Mouse (Mus musculus) cerebellum, adult 9-10 months (tissue): Measurements from ENCODE around the gene Cgref1.

Source experiments
- DNase-seq: peaks from one replicate; pipeline ENCODE4 v3.0.0; 2022

Cgref1 gene

DNA sequence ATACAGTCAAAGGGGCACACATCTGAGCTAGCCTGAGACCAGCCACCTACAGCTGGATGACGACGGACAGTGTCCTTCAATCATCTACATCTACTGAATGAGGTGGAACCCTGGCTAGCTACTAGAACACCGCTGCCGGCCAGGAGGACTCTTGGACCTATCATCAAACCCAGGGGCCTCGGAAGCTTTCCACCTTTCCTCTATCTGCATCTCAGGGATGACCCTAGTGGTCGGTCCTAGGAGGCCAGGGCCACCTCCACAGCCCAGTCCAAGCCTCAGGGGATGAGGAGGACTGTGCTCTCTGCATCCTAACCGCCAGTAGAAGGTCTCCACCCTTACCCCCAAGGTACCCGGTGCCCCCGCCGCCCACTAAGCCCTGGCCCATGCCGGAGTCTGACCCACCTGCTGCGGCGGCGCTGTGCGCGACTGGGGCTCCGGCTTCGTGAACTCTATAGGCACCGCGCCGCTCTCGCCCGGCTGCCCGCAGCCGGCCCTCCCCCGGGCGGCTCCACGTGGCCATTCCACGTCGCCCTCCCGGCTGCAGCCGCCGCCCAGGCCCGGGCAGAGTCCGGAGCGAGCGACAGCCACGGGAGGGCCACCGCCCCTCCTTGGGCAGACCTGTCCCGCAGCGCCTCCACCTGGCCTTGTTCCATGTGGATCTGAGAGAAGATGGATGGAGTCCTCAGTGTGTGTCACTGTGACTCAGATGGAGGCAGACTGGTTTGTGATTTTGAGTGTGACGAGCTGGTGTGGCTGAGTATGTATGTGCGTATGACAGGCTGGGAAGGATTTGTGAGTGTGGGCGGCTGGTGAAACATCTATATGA is at the start of gene Cgref1:
Gene Cgref1, minus strand, starts transcription at position 636 of the 826 bp plus-strand sequence.
- DNase-seq, result peak; percentile 80

DNA sequence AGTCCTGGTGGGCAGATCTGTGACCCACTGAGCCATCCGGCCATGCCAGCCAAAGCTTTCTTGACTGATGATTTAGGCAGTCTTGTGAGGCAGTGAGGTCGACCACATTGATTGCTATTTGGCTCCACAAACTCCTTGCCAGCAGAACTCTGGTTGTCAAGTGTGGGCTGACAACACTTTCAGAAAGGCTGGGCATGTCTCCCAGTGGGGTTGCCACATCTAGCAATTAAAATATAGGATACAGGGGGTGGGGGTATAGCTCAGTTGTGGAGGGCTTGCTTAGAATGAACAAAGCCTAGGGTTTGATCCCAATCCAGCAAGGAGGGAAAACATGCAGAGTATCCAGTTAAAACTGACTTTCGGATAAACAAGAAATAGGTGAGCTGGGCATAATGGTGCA is 48.7 kb upstream of the Cgref1 start:
- no peak for DNase-seq

DNA sequence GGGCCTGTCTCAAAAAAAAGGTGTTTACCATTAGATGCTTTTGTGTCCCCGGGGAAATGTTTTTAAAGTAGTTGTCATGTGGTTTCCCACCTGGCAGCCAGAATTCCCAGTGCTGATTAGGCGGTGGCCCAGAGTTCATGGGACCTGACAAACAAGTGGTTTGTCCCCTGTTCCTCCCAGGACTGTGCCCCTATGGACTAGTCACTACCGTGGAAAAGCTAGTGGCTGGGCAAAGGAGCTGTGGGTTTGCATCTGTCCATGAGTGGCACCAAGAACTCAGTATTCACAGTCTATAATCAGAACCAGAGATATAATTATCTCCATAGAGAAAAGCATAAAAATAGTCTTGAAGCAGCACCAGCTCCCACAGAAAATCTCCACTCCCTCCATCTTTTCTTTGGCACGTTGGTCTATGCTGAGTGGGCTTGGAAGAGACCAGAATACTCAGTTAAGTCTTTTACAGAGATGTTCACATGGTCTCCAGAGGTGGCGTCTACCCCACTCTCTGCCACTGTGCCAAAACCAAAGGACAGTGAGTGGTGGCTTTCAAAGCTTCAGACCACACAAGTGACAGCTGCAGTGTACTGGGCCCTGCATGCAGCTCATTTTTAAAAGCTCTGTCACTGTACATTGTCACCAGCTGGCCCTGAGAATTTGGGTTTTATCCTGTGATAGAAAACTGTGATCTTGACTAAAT is 47.7 kb upstream of the Cgref1 start:
- no peak for DNase-seq

DNA sequence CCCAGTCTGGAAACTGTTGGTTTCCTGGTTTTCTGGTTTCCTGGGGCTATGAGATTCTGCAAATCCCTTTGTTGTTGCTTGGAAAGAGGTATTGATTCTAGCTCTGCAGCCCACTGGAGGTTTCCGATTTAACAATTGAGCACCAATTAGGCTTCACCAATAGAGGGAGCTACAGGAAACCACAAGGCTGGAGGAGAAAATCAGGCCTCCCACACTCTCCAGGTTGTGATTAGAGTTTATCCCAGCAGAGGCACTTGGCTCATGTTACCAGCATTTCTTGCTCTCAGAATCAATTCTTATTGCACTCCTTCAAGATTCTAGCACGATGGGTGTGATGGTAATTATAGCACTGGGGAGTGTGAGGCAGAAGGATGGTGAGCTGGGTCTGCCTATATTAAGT is 37.0 kb upstream of the Cgref1 start:
- peak; percentile 23 for DNase-seq

DNA sequence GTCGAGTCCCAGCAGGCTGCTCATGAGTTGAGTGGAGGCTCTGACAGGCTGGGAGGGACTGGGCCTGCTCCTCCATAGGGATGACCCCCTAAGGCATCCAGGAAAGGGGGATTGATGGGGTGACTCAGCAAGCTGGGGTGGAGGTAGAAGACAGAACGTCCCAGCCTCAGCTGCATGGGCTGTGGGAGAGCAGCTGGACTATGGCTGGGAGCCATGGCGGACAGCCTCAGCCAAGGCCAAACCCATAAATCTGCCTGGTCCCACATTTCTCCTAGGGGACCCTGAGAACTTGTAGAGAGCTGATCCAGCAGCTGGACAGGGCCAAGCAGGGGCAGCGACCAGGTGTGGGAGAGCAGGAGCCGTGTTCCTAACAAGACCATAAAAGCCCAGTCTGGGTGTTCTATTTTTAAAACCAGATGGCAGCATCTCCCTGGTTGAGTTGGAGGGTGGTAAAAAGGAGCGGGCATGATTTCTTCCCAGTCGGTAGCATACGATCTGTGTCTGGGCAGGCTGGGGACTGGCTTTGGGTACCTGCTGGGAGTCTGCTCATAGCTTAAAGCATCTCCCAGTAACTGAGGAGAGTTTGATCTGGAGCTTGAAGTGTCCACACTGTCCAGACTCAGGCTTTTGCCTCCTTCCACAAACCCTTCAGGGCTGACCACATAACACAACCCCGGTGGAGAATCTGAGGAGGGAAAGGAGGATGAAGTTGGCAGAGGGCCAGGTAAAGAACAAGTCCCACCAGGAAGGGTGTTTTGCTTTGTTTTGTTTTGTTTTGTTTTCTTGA is 29.7 kb upstream of the Cgref1 start:
- no peak for DNase-seq

DNA sequence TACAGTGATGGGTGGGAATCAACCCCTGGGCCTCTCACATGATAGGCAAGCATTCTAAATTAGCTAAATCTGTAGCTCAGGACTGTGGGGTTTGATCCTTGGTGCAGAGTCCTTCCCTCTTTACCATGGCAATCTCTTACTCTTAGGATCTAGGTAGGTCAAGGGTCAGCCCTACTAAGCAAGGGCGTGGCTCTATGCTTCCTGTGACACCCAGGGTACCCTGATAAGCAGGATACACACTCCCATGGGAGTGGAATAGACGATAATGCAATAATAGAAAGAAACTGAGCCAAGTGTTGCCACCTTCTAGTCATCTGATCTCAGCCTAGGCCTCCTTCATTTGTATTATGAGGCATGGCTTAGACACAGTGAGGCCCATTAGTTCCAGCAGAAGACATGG is 24.0 kb upstream of the Cgref1 start:
- no peak for DNase-seq

DNA sequence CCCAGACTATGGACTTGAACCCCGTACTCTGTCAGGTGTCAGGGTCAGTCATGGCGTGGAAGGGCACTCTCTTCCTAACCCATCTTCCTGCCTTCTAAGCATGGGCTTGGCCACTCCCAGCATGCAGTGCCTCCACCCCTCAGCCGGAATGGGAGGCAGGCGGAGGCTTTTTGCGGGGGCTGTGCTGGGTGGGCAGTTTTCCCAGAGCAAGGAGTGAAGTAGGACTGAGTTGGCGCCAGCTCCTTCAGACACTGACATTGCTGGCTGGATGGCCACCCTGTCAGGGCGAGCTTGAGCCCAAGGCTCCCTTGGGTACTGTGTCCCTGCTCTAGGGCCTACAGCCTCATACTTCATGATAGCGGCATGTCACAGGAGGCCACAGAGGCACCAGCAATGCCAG is 23.0 kb upstream of the Cgref1 start, which contains the start of gene Tcf23:
Gene Tcf23, plus strand, starts transcription at position 247 of the 400 bp plus-strand sequence.
- no peak for DNase-seq

DNA sequence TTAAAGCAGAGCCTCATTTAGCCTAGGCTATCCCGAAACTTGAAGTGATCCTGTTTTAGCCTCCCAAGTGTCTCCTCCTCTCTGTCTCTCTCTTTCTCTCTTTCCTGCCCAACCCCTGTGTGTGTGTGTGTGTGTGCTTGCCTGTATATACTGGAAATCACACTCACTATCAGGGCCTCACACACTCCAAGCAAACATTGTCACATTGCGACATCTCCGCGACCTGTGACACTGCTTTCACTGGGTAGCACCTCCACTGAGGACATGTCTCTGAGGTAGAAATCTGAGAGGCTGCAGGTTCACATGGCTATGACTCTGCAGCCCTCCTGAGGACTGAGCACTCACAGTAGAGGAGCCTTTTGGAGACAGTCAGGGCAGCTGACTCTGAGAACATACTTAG is 20.8 kb upstream of the Cgref1 start:
- no peak for DNase-seq

DNA sequence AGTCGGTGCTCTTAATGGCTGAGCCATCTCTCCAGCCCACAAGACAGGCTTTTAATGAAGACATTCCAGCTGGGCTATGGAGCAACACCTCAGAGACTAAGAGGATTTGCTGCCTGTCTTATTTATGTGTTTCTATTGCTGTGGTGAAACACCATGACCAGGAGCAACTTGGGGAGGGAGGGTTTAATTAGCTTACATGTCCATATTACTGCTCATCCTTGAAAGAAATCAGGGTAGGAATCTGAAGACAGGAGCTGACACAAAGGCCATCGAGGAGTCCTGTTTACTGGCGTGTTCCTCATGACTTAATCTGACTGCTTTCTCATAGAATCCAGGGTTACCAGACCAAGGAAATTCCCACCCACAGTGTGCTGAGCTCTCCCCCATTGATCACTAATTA is 18.5 kb upstream of the Cgref1 start:
- no peak for DNase-seq

DNA sequence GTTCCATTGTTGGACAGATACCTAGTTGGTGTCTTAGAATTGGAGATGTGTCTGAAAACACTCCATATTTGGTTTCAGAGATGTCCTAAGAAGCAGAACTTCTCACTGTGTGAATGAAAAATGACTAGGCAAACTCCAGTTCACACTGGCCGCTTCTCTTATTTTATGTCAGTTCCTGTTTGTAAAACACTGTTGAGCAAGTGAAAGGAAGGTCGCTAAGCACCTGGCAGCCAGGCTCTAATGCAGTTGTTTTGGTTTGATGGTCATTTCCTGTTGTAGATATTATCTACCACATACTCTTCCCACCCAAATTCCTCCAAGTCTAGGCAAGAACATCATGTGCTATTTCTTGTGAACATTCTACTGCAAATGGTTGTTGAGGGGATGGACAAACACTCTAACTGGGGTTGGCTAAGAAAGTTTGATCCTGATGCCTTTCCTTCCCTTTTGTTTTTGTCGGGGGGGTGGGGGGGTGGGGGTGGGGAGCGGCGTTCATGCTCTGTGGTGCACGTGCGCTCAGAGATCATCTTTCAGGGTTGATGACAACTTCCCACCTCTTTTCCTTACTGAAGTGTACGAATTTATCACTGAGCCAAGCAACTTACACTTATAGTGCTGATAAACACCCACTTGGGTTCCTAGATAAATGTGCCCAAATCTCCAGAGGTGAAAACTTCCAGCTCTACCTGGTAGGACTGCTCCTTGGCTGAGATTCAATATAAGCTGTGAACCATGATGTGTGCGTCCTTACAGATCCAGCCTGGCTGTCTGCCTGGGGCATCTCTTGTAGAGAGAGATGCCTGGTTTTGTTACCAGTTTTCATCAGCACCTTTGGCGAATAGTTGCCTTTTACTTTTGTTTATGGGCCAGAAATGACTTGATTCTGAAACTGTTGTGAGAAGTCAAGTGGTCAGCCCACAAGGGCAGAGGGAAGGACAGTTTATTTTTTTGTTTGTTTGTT is 16.4 kb upstream of the Cgref1 start:
- peak; percentile 34 for DNase-seq

DNA sequence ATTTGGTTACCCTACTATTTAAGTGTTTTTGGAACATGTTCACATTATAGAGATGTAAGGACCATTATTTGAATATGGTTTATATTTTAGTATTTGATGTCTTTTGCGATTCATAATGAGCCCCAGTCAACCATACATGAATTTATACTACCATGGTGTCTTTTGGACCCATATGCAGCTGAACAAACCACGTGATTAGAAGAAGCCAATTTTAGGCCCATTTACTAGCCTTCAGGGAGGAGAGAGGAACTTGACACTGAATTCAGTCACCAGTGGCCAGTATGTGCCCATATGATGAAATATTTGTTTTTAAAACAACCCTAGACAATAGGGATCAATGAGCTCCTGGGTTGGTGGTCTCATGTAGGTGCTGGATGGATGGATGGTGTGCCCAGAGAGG is 15.4 kb upstream of the Cgref1 start:
- peak; percentile 31 for DNase-seq

DNA sequence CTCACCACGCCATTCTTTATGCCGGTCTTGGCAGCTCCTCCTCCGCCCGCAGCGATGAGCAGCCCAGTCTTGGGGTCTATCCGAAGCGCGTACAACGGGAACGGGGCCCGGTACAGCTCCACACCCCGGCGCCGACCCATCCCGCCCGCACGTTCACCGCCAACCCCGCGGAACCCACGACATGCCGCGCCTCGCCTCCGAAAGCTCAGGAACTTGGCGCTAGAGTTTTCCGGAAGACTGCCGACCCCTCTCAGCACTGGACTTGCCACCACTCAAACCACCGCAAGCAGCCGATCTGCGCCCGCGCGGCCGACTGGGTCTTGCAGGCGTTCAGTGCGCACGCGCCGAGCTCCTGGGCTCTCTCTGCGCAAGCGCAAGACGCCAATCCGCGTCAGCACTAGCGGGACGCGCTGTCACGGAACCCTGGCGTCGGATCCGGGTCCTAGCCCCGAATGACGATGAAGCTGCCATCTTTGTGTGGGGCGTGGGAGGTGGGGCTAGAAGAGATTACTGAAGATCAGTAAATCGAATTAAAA is 14.6 kb upstream of the Cgref1 start, which contains the start of gene Preb:
Gene Preb, minus strand, starts transcription at position 396 of the 536 bp plus-strand sequence.
- peak; percentile 98 for DNase-seq

DNA sequence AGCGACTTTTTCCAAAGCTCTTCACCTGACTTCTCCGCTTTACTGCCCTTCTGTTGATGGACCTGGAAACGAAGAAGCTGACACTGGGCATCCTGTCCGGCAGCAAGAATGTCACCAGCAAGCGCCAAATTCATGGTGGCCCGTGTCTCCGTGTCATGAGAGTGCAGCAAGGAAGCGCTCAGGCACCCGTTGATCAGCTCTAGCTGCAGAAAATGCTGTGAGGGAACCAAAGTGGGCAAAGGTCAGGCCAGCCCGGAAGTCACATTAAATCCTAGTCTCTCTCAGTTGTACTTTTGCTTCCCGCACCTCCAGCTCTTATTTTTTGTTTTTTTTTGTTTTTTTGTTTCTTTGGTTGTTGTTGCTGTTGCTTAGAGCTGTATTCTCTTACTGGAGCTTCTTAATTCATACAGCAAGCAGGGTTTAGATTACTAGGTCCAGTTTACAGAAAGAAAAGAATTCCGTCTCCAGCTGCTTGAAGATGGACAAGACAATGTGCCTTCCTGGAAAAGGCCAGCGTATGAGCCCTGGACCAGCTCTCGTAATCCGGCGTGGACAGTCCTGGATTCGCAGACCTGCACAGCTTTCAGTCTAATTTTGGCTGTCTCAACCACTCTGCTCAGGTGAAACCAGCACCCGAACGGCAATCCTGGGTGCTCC is 13.9 kb upstream of the Cgref1 start:
- no peak for DNase-seq

DNA sequence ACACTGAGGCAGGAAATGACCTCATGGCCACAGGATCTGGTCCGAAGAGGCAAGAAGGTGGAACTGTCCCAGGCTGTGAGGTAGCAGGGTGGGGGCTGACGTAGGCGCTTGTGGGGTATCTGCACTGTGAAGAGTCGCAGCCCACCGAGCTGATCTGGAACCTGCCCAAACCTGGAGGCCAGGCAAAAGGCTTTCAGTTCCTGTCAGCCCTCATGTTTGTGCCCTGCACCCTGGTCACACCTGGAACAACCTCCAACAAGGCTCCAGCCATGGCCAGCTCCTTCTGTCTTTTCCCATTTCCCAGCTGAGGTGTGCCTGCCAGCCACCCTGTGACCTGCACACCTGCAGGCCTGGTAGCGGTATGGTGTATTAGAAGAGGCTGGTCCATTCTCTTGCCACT is 12.5 kb upstream of the Cgref1 start:
- DNase-seq, result peak; percentile 39

DNA sequence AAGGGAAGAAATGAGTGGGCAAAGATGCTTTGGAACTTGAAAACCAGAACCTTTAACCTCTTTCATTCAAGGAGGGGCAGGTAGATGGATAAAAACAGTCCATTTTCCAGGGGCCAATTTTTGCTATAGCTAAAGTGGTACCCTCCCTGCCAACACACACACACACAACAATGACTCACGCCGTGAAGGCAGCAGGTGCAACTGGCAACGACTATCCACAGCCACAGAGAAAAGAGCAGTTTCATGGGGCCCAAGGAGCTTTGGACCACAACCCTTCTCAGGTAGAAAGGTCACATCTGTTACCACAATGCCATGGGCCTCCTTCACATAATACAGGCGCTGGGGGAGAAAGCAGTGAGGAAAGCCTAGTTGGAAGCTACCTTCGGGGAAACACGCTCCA is 10.4 kb upstream of the Cgref1 start:
- DNase-seq, result peak; percentile 36

DNA sequence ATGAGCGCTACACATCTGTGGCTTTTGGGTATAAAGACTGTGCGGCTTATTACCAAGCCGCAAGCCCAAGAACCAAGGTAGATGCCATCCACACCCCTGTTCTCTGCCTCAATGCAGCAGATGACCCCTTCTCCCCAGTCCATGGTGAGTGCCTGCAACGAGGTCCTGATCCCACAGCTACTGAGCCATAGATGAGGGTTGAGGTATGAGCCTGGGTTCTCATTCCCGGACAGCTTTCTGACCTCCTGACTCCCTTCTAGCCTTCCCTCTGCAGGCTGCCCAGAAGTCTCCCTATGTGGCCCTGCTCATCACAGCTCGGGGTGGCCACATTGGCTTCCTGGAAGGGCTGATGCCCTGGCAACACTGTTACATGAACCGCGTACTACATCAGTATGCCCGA is 9.2 kb upstream of the Cgref1 start:
- peak; percentile 14 for DNase-seq

DNA sequence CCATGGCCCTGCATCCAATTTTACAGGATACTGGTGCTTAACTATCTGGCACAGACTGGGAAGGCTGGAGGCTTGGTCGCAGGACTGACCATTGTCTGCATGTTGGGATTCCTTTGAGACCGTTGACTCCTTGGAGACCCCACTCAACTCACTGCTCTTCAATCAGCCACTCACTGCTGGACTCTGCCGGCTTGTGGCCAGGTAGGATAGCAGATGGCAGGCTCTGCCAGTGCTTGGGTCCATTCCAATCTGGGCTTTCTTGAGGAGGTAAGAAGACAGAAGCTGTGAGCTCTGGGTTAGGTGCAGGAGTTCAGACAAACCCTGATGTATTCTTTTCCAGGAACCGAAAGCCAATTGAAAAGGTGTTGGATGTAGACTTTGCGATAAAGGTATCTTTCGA is 8.7 kb upstream of the Cgref1 start:
- DNase-seq, result peak; percentile 76

DNA sequence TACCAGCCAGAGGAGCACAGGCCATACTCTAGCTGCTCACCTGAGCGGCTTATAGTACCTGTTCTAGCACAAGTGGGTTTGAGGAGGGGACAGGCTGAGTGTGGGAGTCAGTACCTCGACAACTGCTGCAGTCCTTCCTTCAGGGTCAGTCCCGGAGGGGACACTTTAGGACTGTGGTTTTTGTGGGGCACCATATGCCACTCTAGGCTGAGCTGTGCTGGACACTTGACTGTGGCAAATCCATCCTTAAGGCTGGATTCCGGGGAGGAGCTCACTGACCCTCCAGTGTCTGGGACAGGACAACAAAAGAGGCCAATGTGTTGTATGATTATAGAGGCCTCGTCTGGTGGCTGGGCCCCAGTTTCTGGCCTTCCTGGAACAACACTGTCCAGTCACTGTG is 7.2 kb upstream of the Cgref1 start:
- DNase-seq, result peak; percentile 19

DNA sequence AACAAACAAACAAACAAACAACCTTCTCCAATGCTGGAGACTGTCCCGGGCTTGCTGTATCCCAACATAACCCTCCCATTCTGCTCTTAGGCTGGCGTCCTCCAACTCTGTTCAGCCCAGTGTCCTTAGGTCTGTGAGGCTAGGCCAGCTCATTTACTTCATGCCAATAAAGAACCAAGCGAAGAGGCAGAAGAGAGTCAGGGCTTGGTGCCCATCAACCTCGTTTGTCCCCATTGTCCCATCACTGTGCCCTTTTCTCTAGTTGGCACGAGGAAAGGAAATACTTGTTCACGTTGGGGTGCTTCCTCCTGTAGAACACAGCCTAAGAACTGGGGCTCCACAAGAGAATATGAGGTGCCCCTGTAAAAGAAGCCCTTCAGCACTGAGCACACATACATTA is 6.3 kb upstream of the Cgref1 start:
- DNase-seq, result no peak

DNA sequence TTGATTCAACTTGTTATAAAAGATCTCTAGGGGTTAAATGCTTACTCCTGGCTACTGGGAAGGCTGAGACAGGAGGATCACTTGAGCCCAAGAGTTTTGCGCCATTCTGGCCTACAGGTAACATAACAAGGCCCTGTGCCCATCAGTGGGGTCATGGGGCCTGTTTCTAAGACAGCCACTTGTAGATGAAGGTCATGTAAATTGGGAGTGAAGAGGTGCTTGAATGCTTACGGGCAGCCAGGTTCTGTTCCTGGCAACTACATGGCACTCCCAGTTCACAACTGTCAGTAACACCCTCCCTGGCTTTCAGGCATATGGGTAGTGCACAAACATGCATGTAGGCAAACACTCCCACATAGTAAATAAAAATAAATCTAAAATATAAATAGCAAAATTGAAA is 5.5 kb upstream of the Cgref1 start:
- peak; percentile 40 for DNase-seq

DNA sequence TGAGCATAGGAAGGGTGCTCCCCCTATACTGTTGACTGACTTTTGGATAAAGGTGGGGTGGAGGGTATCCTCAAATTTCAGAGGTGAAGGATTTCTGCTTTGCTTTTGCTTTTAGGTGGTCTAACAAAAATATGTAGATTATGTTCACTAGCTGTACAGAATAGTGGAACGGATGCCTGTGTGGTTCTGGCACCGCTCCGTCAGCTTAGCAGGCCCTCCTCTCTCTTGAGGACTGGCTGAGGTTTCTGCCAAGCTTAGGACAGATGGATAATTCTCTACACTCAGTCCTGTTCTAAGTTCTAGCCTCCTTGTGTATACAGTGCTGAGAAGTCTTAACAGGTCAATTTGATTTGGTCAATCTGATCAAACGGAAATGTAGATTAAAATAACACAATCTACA is 5.1 kb upstream of the Cgref1 start:
- peak; percentile 64 for DNase-seq
